Mouse (Mus musculus) lung, postnatal 0 days (tissue): ENCODE data around the gene S1pr4. TPM values are rescaled to one million over a fixed set of nuclear protein-coding genes. Genes with fewer than 3 reads are reported as not detected.

Source experiments
- ATAC-seq: fragments of 200-750 bp; cut with Nextera tagmentation; 2 replicates; pipeline ENCODE4 v1.8.0; 2017; ENCODE audit warnings: moderate library complexity
- DNase-seq: peaks from one replicate; pipeline ENCODE4 v3.0.0-alpha.2; 2016; ENCODE audit warnings: low spot score
- H3K27ac ChIP-seq: fragments of 300-500 bp; sonication (generic); 2 replicates; pipeline ENCODE4 v1.5.1; 2014; ENCODE audit warnings: antibody characterized with exemption, mild to moderate bottlenecking, low read length, mixed read lengths
- H3K27me3 ChIP-seq: fragments of 300-500 bp; sonication (generic); replicated peaks from 2 replicates; pipeline ENCODE4 v1.6.1; 2014; ENCODE audit warnings: low read length, mixed read lengths; ENCODE audit not compliant: insufficient read depth
- H3K36me3 ChIP-seq: fragments of 300-500 bp; sonication (generic); 2 replicates; pipeline ENCODE4 v1.6.1; 2014; ENCODE audit warnings: low read length, mixed read lengths; ENCODE audit not compliant: insufficient read depth
- H3K4me1 ChIP-seq: fragments of 300-500 bp; sonication (generic); 2 replicates; pipeline ENCODE4 v1.6.1; 2014; ENCODE audit warnings: antibody characterized with exemption, low read depth, low read length, mixed read lengths; ENCODE audit not compliant: insufficient read depth
- H3K4me2 ChIP-seq: fragments of 300-500 bp; sonication (generic); replicated peaks from 2 replicates; pipeline ENCODE4 v1.6.1; 2014; ENCODE audit warnings: low read depth, mild to moderate bottlenecking, low read length, moderate library complexity, mixed read lengths
- H3K4me3 ChIP-seq: fragments of 300-500 bp; sonication (generic); 2 replicates; pipeline ENCODE4 v1.5.1; 2014; ENCODE audit warnings: low read depth, low read length
- H3K9ac ChIP-seq: fragments of 300-500 bp; sonication (generic); replicated peaks from 2 replicates; pipeline ENCODE4 v1.6.1; 2014; ENCODE audit warnings: low read depth, mild to moderate bottlenecking
- H3K9me3 ChIP-seq: fragments of 300-500 bp; sonication (generic); 2 replicates; pipeline ENCODE4 v1.6.1; 2016; ENCODE audit warnings: low read length, mixed read lengths
- CTCF ChIP-seq: IDR thresholded peaks from 2 replicates; pipeline ENCODE4 v1.5.1; 2016; ENCODE audit warnings: antibody characterized with exemption, mild to moderate bottlenecking
- EP300 ChIP-seq: IDR thresholded peaks from 2 replicates; pipeline ENCODE4 v1.6.1; 2016; ENCODE audit warnings: antibody characterized with exemption, mild to moderate bottlenecking, control low read depth
- WGBS: fragments of 180-500 bp; shearing (Covaris S2); extraction: QIAGEN DNeasy Blood & Tissue Kit; methylation state at CpG from one replicate; pipeline ENCODE4 v1.1.7; 2014; 5-methylcytosine and 5-hydroxymethylcytosine counted together
- polyA plus RNA-seq: library from polyadenylated mRNA; unstranded; fragments of >200 nt; fragmentation: Nextera tagmentation; extraction: Ambion mirVana; gene quantifications from 2 replicates; pipeline ENCODE4 v1.2.1, GENCODE M21; 2015

Gene S1pr4
- polyA plus RNA-seq, 1 experiment from 2014 or later: 19.3 TPM

DNA sequence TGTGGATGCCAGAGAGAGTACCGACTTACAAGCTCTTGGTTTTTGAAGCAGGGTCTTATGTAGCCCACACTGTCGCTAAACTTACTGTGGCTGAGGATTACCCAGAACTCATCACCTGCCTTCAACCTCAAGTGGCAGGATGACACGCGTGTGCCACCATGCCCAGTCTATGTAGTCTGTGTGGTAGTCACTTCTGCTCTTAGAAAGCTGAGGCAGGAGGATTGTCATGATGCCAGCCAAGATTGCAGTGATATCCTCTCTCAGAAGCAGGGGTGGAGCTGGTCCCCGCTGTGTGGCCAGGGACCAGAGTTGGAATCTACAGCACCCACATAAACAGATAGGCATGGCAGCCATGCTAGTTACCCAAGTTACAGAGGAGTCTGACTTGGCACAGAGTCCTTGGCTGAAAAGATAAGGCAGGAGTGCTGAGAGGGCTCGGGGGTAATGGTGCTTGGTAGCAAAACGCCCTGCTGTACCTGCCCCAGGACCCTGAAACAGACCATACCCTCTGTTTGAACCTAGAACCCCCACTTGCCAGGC is 14.4 kb downstream of the S1pr4 start:
- H3K36me3 ChIP-seq: peaks cover 27% of the 10 kb centered on the region
- no peak overlapping the region for H3K4me2 ChIP-seq
- WGBS: 63% methylated on average over 7 of the region's 7 CpGs
- TF ChIP-seq CTCF (no peak), EP300 (no peak)
- H3K4me1 ChIP-seq: no peaks in the 10 kb centered on the region
- H3K27me3 ChIP-seq: 0 out of 2 replicates have a peak, but pooled peaks cover 6% of the 10 kb centered on the region
- ATAC-seq (no peak), DNase-seq (no peak)
- no peak overlapping the region for H3K9ac ChIP-seq
- no peak overlapping the region for H3K27ac ChIP-seq
- no peaks in the 10 kb centered on the region for H3K9me3 ChIP-seq
- no peak overlapping the region for H3K4me3 ChIP-seq

DNA sequence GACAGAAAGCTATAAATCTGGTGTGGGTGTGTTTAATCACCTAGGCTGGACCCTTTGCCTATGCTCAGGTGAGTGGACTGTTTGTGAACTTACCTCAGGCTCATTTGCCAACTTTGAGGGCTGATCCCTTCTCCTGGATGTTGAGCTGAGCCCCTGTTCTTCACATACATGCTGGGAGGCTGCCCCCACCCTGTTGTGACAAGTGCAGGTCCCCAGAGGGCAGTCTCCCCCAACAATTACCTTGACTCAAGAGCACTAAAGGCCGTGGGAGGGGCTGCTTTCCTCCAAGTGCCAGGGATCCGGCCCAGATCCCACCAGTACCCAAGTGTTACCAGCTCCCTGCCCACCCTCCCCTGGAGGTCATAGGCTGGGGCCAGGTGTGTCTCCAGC is 14.9 kb downstream of the S1pr4 start:
- no peak for ATAC-seq
- H3K9ac ChIP-seq: no peak overlapping the region
- H3K4me3 ChIP-seq: no peak overlapping the region
- TF ChIP-seq CTCF (peak; percentile 43), EP300 (no peak)
- no peaks in the 10 kb centered on the region for H3K4me1 ChIP-seq
- no peaks in the 10 kb centered on the region for H3K9me3 ChIP-seq
- 8% methylated on average over 2 of the region's 2 CpGs for WGBS
- peaks cover 23% of the 10 kb centered on the region for H3K36me3 ChIP-seq
- DNase-seq: no peak
- no peak overlapping the region for H3K27ac ChIP-seq
- H3K27me3 ChIP-seq: 0 out of 2 replicates have a peak, but pooled peaks cover 6% of the 10 kb centered on the region
- H3K4me2 ChIP-seq: no peak overlapping the region

DNA sequence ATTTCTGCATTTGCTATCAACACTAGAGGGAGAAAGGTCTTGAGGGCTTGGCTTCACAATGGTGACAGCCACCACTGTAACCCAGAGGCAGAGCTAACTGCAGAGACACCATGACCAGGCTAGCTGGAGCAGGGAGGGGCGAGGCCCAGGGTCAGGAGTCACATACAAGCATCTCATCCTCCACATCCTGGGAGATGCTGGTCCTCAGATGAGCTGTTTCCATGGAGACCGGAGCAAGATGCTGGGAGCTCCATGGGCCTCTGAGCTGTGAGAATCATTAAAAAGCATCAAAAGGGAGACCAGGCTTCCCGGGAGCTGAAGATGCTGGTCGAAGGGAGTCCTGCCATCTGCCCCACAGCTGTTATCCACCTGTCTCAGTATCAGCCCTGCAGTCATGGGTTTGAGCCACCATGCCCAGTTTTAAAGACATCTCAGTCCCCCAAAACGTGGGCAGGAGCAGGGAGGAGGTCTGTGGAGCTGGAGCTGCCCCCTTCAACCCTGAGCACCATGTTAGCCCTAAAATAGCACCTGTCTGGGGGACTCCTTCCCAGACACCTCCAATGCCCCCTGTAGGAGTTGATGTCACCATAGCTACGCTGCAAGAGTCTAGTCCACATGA is 15.4 kb downstream of the S1pr4 start:
- DNase-seq: no peak
- 58% methylated on average over 6 of the region's 6 CpGs for whole genome bisulfite sequencing
- H3K9ac ChIP-seq: no peak overlapping the region
- H3K27ac ChIP-seq: no peak overlapping the region
- H3K4me3 ChIP-seq: no peak overlapping the region
- ATAC-seq: no peak
- TF ChIP-seq EP300: no peak
- no peak overlapping the region for H3K4me2 ChIP-seq
- peaks cover 18% of the 10 kb centered on the region for H3K36me3 ChIP-seq
- H3K9me3 ChIP-seq: no peaks in the 10 kb centered on the region
- no peaks in the 10 kb centered on the region for H3K4me1 ChIP-seq
- H3K27me3 ChIP-seq: 0 out of 2 replicates have a peak, but pooled peaks cover 6% of the 10 kb centered on the region

DNA sequence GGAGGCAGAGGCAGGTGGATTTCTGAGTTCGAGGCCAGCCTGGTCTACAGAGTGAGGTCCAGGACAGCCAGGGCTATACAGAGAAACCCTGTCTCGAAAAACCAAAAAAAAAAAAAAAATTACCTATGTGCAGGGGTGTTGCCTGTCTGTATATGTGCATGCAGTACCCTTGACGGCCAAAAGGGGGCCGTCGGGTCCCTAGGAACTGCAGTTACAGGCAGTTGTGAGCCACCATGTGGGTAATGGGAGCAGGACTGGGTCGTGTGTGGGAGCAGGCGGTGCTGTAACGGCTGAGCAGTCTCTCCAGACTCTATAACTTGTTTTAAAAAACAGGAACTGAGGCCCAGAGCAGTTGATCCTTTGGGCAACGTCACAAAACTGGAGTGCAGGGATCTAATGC is 15.9 kb downstream of the S1pr4 start:
- Histone ChIP-seq H3K4me1 (no peaks in the 10 kb centered on the region), H3K9me3 (no peaks in the 10 kb centered on the region), H3K4me2 (no peak overlapping the region), H3K4me3 (no peak overlapping the region), H3K27ac (no peak overlapping the region), H3K36me3 (peaks cover 17% of the 10 kb centered on the region), H3K9ac (no peak overlapping the region), H3K27me3 (0 out of 2 replicates have a peak, but pooled peaks cover 6% of the 10 kb centered on the region)
- ATAC-seq (no peak), DNase-seq (peak; percentile 47)
- TF ChIP-seq CTCF (peak; percentile 69), EP300 (no peak)
- WGBS: 15% methylated on average over 9 of the region's 9 CpGs

DNA sequence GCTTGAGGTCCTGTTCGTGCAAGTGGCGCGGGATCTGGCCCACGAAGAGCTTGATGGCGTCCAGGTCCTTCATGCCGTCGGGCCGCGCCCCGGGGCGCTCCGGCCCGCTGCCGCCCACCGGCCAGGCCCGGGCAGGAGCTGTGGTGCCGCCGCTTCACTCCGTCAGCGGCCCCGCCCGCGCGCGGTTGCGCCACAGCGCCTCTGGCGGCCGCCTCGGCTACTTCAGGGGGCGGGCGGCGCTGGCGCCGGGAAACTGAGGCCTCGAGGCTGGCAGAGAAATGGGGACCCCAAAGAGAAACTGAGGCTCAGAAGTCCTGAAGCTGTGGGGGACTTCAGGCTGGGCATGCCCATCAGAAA is 17.4 kb downstream of the S1pr4 start, which contains the start of gene Celf5:
Celf5 (minus strand) TSS at position 177 of the 357 bp plus-strand sequence.
- no peaks in the 10 kb centered on the region for H3K9me3 ChIP-seq
- DNase-seq (peak; percentile 40), ATAC-seq (peak; percentile 74)
- no peak within 1 kb of the TSS for H3K9ac ChIP-seq
- WGBS: 0% methylated on average over 32 of the region's 36 CpGs
- H3K4me1 ChIP-seq: no peaks in the 10 kb centered on the region
- peak within 1 kb of the TSS; percentile 69 for H3K4me2 ChIP-seq
- no peak within 1 kb of the TSS for H3K27ac ChIP-seq
- TF ChIP-seq CTCF: peak; percentile 70
- no peak for TF ChIP-seq EP300
- peaks cover 3% of the 10 kb centered on the region; the same call in 1 of the 2 replicates for H3K36me3 ChIP-seq
- H3K27me3 ChIP-seq: 0 out of 2 replicates have a peak, but pooled peaks cover 6% of the 10 kb centered on the region
- peak within 1 kb of the TSS; percentile 33 for H3K4me3 ChIP-seq

DNA sequence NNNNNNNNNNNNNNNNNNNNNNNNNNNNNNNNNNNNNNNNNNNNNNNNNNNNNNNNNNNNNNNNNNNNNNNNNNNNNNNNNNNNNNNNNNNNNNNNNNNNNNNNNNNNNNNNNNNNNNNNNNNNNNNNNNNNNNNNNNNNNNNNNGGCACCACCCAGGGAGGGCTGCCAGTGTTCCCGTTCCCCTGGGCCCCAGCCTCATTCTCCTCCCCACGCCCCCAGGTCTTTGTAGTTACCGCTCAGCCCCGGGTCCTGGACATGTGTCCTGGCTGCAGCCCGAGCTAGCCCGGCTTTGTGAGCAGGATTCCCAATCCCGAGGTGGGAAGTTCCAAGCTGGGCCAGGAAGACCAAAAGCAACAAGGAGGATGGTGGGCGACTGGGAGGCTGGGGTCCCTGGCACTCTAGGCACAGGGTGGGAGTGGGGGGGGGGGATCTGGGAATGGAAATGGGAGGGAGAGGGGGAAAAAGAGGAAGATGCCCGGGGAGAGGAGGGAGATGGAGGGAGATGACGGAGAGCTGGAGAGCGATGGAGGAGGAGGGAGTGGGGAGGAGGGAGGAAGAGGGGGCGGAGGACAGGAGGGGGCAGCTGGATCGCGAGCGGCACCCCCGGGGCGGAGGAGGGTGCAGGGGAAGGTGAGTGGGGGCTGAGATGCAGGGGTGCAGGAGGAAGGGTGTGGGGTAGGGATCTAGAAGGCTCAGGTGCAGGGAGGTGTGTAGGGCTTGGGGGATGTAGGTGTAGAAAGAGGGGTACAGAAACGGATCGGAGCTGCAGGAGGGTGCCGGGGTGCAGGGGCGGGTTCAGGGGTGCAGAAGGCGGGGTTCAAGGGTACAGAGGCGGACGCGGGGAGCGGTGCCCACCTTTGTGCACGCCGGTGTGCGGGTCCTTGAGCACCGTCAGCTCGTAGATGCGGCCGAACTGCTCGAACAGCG is 18.1 kb downstream of the S1pr4 start:
- no peak overlapping the region for H3K27ac ChIP-seq
- no peak overlapping the region for H3K9ac ChIP-seq
- H3K9me3 ChIP-seq: no peaks in the 10 kb centered on the region
- no peak for DNase-seq
- H3K36me3 ChIP-seq: no peaks in the 10 kb centered on the region
- no peaks in the 10 kb centered on the region for H3K4me1 ChIP-seq
- 0 out of 2 replicates have a peak, but pooled peaks have one; percentile 3 for ATAC-seq
- 0 out of 2 replicates have a peak, but pooled peaks cover 6% of the 10 kb centered on the region for H3K27me3 ChIP-seq
- WGBS: 3% methylated on average over 31 of the region's 35 CpGs
- peak overlapping the region; percentile 33 for H3K4me3 ChIP-seq
- peak overlapping the region; percentile 69 for H3K4me2 ChIP-seq
- TF ChIP-seq CTCF (no peak), EP300 (no peak)
